Mouse (Mus musculus) heart, embryonic 16.5 days (tissue): ENCODE data around the gene Cd6. TPM values are rescaled to one million over a fixed set of nuclear protein-coding genes. Genes with fewer than 3 reads are reported as not detected.

Experiments used
- ATAC-seq: fragments of 200-750 bp; cut with Nextera tagmentation; replicated peaks from 2 replicates; pipeline ENCODE4 v1.8.0; 2017; ENCODE audit warnings: moderate number of reproducible peaks; ENCODE audit not compliant: insufficient read depth, low FRiP score; ENCODE audit errors: extremely low read depth
- H3K27ac ChIP-seq: fragments of 300-500 bp; sonication (generic); 2 replicates; pipeline ENCODE4 v1.5.1; 2014; ENCODE audit warnings: mild to moderate bottlenecking, low read length, control low read depth, moderate library complexity
- H3K27me3 ChIP-seq: fragments of 300-500 bp; sonication (generic); 2 replicates; pipeline ENCODE4 v1.6.1; 2014; ENCODE audit warnings: low read length, mixed read lengths; ENCODE audit not compliant: control insufficient read depth, insufficient read depth
- H3K36me3 ChIP-seq: fragments of 300-500 bp; sonication (generic); 2 replicates; pipeline ENCODE4 v1.6.1; 2014; ENCODE audit not compliant: control insufficient read depth, insufficient read depth
- H3K4me1 ChIP-seq: fragments of 300-500 bp; sonication (generic); 2 replicates; pipeline ENCODE4 v1.6.1; 2014; ENCODE audit warnings: low read length, mixed read lengths; ENCODE audit not compliant: control insufficient read depth, insufficient read depth
- H3K4me2 ChIP-seq: fragments of 300-500 bp; sonication (generic); 2 replicates; pipeline ENCODE4 v1.6.1; 2014; ENCODE audit warnings: low read depth, mild to moderate bottlenecking, control low read depth, low read length
- H3K4me3 ChIP-seq: fragments of 300-500 bp; sonication (generic); 2 replicates; pipeline ENCODE4 v1.5.1; 2014; ENCODE audit warnings: mild to moderate bottlenecking, control low read depth, low read length
- H3K9ac ChIP-seq: fragments of 300-500 bp; sonication (generic); 2 replicates; pipeline ENCODE4 v1.6.1; 2014; ENCODE audit warnings: low read length, control low read depth
- H3K9me3 ChIP-seq: fragments of 300-500 bp; sonication (generic); replicated peaks from 2 replicates; pipeline ENCODE4 v1.6.1; 2016; ENCODE audit warnings: low read length; ENCODE audit not compliant: control insufficient read depth
- WGBS: fragments of 180-500 bp; shearing (Covaris S2); extraction: QIAGEN DNeasy Blood & Tissue Kit; methylation state at CpG from one replicate; pipeline ENCODE4 v1.1.7; 2014; 5-methylcytosine and 5-hydroxymethylcytosine counted together
- polyA plus RNA-seq: library from polyadenylated mRNA; unstranded; fragments of >200 nt; fragmentation: Nextera tagmentation; extraction: Ambion mirVana; gene quantifications from 2 replicates; pipeline ENCODE4 v1.2.1, GENCODE M21; 2015

Cd6 gene
- polyA plus RNA-seq, 1 experiment from 2014 or later: 4.3 TPM

GRCm38 (mm10) chr19:10739916-10740315 lies 89.9 kb downstream of the Cd6 start:
- no peak overlapping the region for H3K9ac ChIP-seq
- peaks cover 6% of the 10 kb centered on the region for H3K4me1 ChIP-seq
- no peak overlapping the region for H3K27ac ChIP-seq
- 92% methylated on average over 4 of the region's 4 CpGs for WGBS
- no peak for ATAC-seq
- H3K4me2 ChIP-seq: no peak overlapping the region
- no peaks in the 10 kb centered on the region for H3K36me3 ChIP-seq
- no peaks in the 10 kb centered on the region for H3K27me3 ChIP-seq
- no peak overlapping the region for H3K4me3 ChIP-seq
- H3K9me3 ChIP-seq: no peaks in the 10 kb centered on the region

Other genes with a start within 250 kb of the Cd6 start
- gene Ddb1, start 224.7 kb downstream of the Cd6 start, polyA plus RNA-seq: 276 and 277 TPM in 2 replicates
- 11.4 TPM in 2 replicates for gene Tkfc, start 224.4 kb downstream of the Cd6 start, polyA plus RNA-seq
- 1.7 and 2.1 TPM in 2 replicates for gene Vwce, start 195.8 kb downstream of the Cd6 start, polyA plus RNA-seq
- gene Pga5, start 152.0 kb downstream of the Cd6 start, polyA plus RNA-seq: not detected in 2 replicates
- gene Vps37c, start 141.3 kb downstream of the Cd6 start, polyA plus RNA-seq: 29.3 and 30.4 TPM in 2 replicates
- 1.6 and 3.0 TPM in 2 replicates for gene Cd5, start 91.1 kb downstream of the Cd6 start, polyA plus RNA-seq
- 0.42 and 0.92 TPM in 2 replicates for gene Slc15a3, start 9.7 kb upstream of the Cd6 start, polyA plus RNA-seq
- 36.7 and 47.0 TPM in 2 replicates for gene Tmem132a, start 39.9 kb upstream of the Cd6 start, polyA plus RNA-seq
- gene Tmem109, start 51.9 kb upstream of the Cd6 start, polyA plus RNA-seq: 108 and 112 TPM in 2 replicates
- gene Prpf19, start 65.2 kb upstream of the Cd6 start, polyA plus RNA-seq: 35.9 and 37.7 TPM in 2 replicates
- 0.14 TPM in 1 of 2 replicates, not detected in the other for gene Zp1, start 90.6 kb upstream of the Cd6 start, polyA plus RNA-seq
- 0.11 and 0.24 TPM in 2 replicates for gene Ptgdr2, start 107.1 kb upstream of the Cd6 start, polyA plus RNA-seq
- 17.7 and 18.2 TPM in 2 replicates for gene Ccdc86, start 119.2 kb upstream of the Cd6 start, polyA plus RNA-seq
- gene Ms4a10, start 144.6 kb upstream of the Cd6 start, polyA plus RNA-seq: not detected in 2 replicates
- not detected in 2 replicates for gene Ms4a15, start 163.2 kb upstream of the Cd6 start, polyA plus RNA-seq
- gene Ms4a18, start 188.0 kb upstream of the Cd6 start, polyA plus RNA-seq: not detected in 2 replicates